Mouse (Mus musculus): ENCODE data around the gene Bscl2. TPM values are rescaled to one million over a fixed set of nuclear protein-coding genes. Genes with fewer than 3 reads are reported as not detected.
"Not testable (repeated sequence)": the region's sequence is repeated elsewhere in the genome, so short reads cannot be mapped to it uniquely, and the experiment has no call there.

Bscl2 gene
- polyA plus RNA-seq, 1 experiment from 2014 or later: 43.2 TPM

DNA sequence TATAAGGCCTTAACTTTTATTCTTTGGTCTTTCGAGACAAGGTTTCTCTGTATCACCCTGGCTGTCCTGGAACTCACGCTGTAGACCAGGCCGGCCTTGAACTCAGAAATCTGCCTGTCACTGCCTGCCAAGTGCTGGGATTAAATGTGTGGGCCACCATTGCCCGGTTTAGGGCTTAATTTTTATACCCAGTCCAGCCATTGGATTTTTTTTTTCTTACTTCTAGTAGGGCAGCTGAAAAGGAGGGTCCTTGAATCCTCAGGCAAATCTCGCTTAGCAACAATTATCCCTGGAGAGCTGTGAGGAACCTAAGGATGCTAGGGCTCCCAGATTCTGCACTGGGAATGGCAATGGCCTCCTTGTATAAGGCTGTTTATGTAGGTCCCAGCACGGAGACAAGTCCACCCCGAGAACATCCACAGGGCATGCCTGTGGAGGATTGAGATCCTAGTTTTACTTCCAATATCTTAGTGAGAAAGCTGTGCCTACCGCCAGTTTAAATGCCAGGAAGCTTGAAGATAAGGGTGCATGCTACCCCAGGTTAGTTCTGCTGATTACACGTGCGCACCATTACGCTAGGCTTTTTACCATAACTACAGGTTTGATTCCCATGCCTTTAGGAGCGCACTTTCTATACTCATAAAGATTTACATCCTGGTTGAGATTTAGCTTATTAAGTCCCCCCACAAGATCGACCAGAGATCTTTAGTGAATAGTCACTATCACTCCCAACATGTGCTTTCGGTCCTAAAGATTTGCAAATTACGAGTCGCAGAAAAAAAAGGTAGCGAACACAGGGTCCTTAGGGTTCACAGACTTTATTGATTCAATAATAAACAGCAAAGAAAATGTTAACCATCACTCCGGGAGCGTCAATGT is 50.6 kb downstream of the Bscl2 start:
- H3K36me3 ChIP-seq (ENCODE audit: control insufficient read depth, insufficient read depth): peaks cover 11% of the 10 kb centered on the region
- TF ChIP-seq CTCF (IDR thresholded peaks at IDR 0.05; ENCODE audit: low read depth): no peak
- no peaks in the 10 kb centered on the region for H3K27me3 ChIP-seq (replicated peaks; ENCODE audit: control insufficient read depth, insufficient read depth, low read length)
- peak overlapping the region; percentile 65; the same call in 1 of the 2 replicates for H3K27ac ChIP-seq (ENCODE audit: low read depth, low read length)
- H3K4me2 ChIP-seq (replicated peaks; ENCODE audit: low read depth): peak overlapping the region; percentile 66
- WGBS: 15% methylated on average over 19 of the region's 19 CpGs
- 0 out of 2 replicates have a peak, but pooled peaks cover 3% of the 10 kb centered on the region for H3K4me1 ChIP-seq (replicated peaks; ENCODE audit: control insufficient read depth, insufficient read depth, low read length)
- ATAC-seq: no peak
- H3K4me3 ChIP-seq (ENCODE audit: low read depth, low read length): peak overlapping the region; percentile 67
- no peaks in the 10 kb centered on the region for H3K9me3 ChIP-seq (ENCODE audit: control insufficient read depth)
- H3K9ac ChIP-seq (ENCODE audit: low read depth, low read length): peak overlapping the region; percentile 65

GRCm38 (mm10) chr19:8888511-8889385 is 51.5 kb downstream of the Bscl2 start, which contains the start of the genes 1810009A15Rik and Gm49416:
TSS of gene 1810009A15Rik (plus strand) at chr19:8888853.
TSS of gene Gm49416 (plus strand) at chr19:8888926.
- Histone ChIP-seq H3K27ac (ENCODE audit: low read depth, low read length) (peak within 1 kb of the TSS; percentile 73; the same call in 1 of the 2 replicates), H3K27me3 (replicated peaks; ENCODE audit: control insufficient read depth, insufficient read depth, low read length) (no peaks in the 10 kb centered on the region), H3K36me3 (ENCODE audit: control insufficient read depth, insufficient read depth) (peaks cover 11% of the 10 kb centered on the region), H3K9ac (ENCODE audit: low read depth, low read length) (peak within 1 kb of the TSS; percentile 72), H3K4me2 (replicated peaks; ENCODE audit: low read depth) (peak within 1 kb of the TSS; percentile 66), H3K9me3 (ENCODE audit: control insufficient read depth) (no peaks in the 10 kb centered on the region), H3K4me3 (ENCODE audit: low read depth, low read length) (peak within 1 kb of the TSS; percentile 67), H3K4me1 (replicated peaks; ENCODE audit: control insufficient read depth, insufficient read depth, low read length) (0 out of 2 replicates have a peak, but pooled peaks cover 3% of the 10 kb centered on the region)
- ATAC-seq: peak; percentile 95
- WGBS: under 1% methylated on average over 58 of the region's 58 CpGs
- TF ChIP-seq CTCF (IDR thresholded peaks at IDR 0.05; ENCODE audit: low read depth): no peak

DNA sequence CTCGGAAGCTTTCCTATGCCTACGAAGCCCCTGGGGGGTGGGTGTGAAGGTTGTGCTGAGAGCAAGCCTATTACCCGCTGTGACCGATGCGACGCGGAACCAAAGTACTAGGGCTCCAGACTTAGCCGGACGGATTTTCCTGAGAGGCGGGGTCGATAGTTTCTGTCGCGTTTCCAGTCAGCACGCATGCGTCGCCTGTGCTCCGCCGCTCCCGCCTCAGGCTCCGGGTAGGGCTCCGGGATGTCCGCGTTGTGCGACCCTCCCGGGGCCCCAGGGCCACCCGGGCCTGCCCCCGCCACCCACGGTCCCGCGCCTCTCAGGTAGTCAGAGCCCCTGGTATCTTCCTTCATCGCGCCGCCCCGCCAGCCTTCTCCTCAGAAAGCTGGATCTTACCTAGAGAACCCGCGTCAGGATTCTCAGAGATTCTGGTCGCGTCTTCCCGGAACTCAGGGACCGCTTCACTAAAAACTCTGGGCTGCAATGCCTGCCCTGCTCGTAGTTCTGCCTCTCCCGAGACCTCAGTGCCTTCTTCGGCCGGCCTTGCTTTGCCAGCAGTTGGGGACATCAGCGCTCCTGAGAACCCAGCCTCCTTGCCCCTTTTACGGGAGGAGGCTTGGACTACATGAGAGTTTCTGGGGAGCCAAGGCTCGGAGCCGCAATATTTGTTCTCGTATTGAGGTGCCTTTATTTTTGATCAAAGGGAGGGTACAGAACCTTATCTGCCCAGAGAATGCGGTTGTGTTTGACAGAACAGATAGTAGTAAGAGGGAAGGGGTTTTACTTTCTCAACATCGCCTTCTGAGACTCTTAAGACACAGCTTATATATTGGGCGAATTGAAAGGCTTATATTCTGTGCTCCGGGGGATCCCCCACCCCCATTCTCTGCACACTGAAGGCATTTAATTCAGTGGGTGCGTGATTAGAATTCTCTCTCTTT is 55.8 kb downstream of the Bscl2 start, which contains the start of gene Ints5:
Gene Ints5, plus strand, starts transcription at position 177 of the 938 bp plus-strand sequence.
- Histone ChIP-seq H3K36me3 (ENCODE audit: control insufficient read depth, insufficient read depth) (peaks cover 24% of the 10 kb centered on the region), H3K27ac (ENCODE audit: low read depth, low read length) (peak within 1 kb of the TSS; percentile 84), H3K9me3 (ENCODE audit: control insufficient read depth) (no peaks in the 10 kb centered on the region), H3K4me1 (replicated peaks; ENCODE audit: control insufficient read depth, insufficient read depth, low read length) (no peaks in the 10 kb centered on the region), H3K9ac (ENCODE audit: low read depth, low read length) (peak within 1 kb of the TSS; percentile 91), H3K4me2 (replicated peaks; ENCODE audit: low read depth) (peak within 1 kb of the TSS; percentile 73), H3K4me3 (ENCODE audit: low read depth, low read length) (peak within 1 kb of the TSS; percentile 93), H3K27me3 (replicated peaks; ENCODE audit: control insufficient read depth, insufficient read depth, low read length) (no peaks in the 10 kb centered on the region)
- WGBS: 1% methylated on average over 54 of the region's 54 CpGs
- peak; percentile 35 for ATAC-seq
- no peak for TF ChIP-seq CTCF (IDR thresholded peaks at IDR 0.05; ENCODE audit: low read depth)

DNA sequence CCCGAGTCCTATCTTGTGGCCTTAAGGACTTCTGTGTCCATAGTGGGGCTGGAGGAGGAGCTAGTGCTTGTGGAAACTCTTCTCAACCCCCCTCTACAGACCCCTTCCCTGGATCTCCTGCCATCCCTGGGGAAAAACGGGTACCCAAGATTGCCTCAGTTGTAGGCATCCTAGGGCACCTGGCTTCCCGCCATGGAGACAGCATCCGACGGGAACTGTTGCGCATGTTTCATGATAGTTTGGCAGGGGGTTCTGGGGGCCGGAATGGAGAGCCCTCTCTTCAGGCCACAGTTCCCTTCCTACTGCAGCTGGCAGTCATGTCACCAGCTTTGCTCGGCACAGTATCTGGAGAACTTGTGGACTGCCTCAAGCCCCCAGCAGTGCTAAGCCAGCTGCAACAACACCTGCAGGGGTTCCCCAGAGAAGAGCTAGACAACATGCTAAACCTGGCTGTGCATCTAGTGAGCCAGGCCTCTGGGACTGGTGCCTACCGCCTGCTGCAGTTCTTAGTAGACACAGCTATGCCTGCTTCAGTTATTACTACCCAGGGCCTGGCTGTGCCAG is 58.2 kb downstream of the Bscl2 start:
- WGBS: 88% methylated on average over 9 of the region's 9 CpGs
- Histone ChIP-seq H3K4me1 (replicated peaks; ENCODE audit: control insufficient read depth, insufficient read depth, low read length) (no peaks in the 10 kb centered on the region), H3K4me2 (replicated peaks; ENCODE audit: low read depth) (no peak overlapping the region), H3K27ac (ENCODE audit: low read depth, low read length) (no peak overlapping the region), H3K9me3 (ENCODE audit: control insufficient read depth) (no peaks in the 10 kb centered on the region), H3K4me3 (ENCODE audit: low read depth, low read length) (no peak overlapping the region), H3K36me3 (ENCODE audit: control insufficient read depth, insufficient read depth) (peaks cover 22% of the 10 kb centered on the region), H3K9ac (ENCODE audit: low read depth, low read length) (no peak overlapping the region), H3K27me3 (replicated peaks; ENCODE audit: control insufficient read depth, insufficient read depth, low read length) (no peaks in the 10 kb centered on the region)
- ATAC-seq: no peak
- TF ChIP-seq CTCF (IDR thresholded peaks at IDR 0.05; ENCODE audit: low read depth): no peak

DNA sequence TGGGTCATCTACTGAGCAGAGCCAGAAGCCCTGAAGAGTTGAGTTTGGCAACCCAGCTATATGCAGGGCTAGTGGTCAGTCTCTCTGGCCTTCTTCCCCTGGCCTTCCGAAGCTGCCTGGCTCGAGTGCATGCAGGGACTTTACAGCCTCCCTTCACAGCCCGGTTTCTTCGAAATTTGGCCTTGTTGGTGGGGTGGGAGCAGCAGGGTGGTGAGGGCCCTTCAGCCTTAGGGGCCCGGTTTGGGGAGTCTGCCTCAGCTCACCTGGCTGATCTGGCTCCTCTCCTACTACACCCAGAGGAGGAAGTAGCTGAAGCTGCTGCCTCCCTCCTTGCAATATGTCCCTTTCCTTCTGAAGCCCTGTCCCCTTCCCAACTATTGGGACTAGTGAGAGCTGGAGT is 59.0 kb downstream of the Bscl2 start:
- 66% methylated on average over 5 of the region's 5 CpGs for WGBS
- not testable (repeated sequence) for H3K4me1 ChIP-seq (replicated peaks; ENCODE audit: control insufficient read depth, insufficient read depth, low read length); H3K9me3 ChIP-seq (ENCODE audit: control insufficient read depth); H3K4me3 ChIP-seq (ENCODE audit: low read depth, low read length); H3K4me2 ChIP-seq (replicated peaks; ENCODE audit: low read depth); ATAC-seq; H3K27ac ChIP-seq (ENCODE audit: low read depth, low read length); H3K27me3 ChIP-seq (replicated peaks; ENCODE audit: control insufficient read depth, insufficient read depth, low read length); H3K9ac ChIP-seq (ENCODE audit: low read depth, low read length)
- peaks cover 14% of the 10 kb centered on the region; the same call in 1 of the 2 replicates for H3K36me3 ChIP-seq (ENCODE audit: control insufficient read depth, insufficient read depth)

DNA sequence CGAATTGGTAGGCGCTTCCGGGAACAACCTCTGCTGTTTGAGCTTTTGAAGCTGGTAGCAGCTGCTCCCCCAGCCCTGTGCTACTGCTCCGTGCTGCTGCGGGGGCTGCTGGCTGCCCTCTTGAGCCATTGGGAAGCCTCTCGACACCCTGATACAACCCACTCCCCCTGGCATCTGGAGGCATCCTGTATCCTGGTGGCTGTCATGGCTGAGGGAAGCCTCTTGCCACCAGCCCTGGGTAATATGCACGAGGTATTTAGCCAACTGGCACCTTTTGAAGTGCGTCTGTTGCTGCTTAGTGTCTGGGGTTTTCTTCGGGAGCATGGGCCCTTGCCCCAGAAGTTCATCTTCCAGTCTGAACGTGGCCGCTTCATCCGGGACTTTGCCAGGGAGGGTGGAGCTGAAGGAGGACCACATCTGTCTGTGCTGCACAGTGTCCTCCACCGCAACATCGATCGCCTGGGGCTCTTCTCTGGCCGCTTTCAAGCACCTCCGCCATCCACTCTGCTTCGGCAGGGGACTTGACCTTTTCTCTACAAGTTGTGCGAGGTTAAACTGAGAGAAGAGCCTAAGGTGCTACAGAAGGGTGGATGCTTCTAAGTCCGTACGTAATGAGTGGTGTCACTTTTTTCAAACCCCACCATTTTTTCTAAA is 60.1 kb downstream of the Bscl2 start:
- Histone ChIP-seq H3K4me2 (replicated peaks; ENCODE audit: low read depth) (peak overlapping the region; percentile 80), H3K9ac (ENCODE audit: low read depth, low read length) (peak overlapping the region; percentile 60), H3K4me3 (ENCODE audit: low read depth, low read length) (peak overlapping the region; percentile 99), H3K27ac (ENCODE audit: low read depth, low read length) (peak overlapping the region; percentile 89), H3K36me3 (ENCODE audit: control insufficient read depth, insufficient read depth) (peaks cover 15% of the 10 kb centered on the region)
- H3K4me1 ChIP-seq (replicated peaks; ENCODE audit: control insufficient read depth, insufficient read depth, low read length); H3K9me3 ChIP-seq (ENCODE audit: control insufficient read depth); H3K27me3 ChIP-seq (replicated peaks; ENCODE audit: control insufficient read depth, insufficient read depth, low read length): not testable (repeated sequence)
- peak; percentile 55 for ATAC-seq
- 18% methylated on average over 21 of the region's 21 CpGs for WGBS
